Mouse (Mus musculus): ENCODE measurements around the gene Ube2r2.

Gene Ube2r2

DNA sequence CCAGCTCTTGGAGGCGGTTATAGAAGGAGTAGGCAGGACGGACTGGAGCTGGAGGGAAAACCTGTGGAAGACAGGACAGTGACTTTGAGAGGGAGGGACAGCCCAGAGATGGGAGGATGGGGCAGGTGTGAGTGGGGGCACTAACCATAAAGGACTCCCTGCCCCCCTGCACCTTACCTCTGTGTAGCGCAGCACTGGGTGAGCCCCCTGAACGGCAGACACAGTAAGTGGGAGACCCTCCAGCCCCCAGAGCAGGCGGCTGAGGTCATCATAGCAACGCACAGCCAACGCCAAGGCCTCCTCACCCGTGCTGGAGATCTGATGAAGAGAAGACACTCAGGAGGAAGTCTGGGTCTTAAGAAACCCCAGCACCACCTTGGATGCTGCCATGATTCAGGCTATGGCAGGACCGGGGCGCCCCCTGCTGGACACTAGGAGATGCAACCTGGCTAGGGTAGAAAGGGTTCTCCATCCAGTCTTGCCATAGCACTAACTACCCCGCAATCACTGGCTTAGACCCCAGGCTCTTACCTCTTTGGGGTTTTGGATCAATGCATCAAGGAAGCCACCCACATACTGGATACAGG, 16.7 kb upstream of the Ube2r2 start:
- DNase-seq (ENCODE audit: low spot score in 2 of 2), result peak in 1 of 2 experiments; percentile 64

DNA sequence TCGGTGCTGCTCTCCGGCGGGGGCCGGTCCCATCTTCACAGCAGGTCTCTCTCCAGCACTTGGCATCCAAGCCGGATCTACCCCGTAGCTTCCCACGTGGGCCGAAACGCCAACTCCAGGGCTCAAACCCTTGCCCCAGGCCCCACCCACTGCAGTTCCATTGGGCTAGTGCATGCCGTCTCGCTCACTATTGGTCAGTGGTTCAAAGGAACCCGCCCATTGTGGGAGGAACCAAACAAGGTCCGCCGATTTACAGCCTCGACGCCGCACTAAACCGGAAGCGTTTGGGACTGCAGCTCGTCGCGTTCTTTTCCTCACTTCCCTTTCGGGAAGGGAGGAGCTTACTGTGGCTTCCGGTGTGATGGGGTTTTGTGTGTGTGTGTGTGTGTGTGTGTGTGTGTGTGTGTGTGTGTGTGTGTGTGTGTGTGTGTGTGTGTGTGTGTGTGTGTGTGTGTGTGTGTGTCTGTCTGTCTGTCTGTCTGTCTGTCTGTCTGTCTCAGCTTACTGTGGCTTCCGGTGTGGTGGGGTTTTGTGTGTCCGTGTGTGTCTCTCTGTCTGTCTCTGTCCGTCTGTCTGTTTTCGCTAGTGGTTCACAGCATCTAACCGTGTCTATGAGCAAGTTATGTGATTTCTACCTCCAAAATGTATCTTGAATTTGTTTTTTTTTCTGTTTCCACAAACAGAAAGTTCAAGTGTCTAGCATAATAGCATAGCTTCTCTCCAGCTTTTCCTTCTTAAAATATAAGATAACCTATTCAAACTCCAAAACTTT, 11.2 kb upstream of the Ube2r2 start, which contains the start of gene Nol6:
Nol6 (minus strand) TSS at position 276 of the 772 bp plus-strand sequence.
- peak; percentile 87 to 96 for DNase-seq (ENCODE audit: low spot score in 2 of 2)

- peak in 1 of 2 experiments; percentile 34 for DNase-seq (ENCODE audit: low spot score in 2 of 2)
These were observed 6.1 kb upstream of the Ube2r2 start for GRCm38 (mm10) chr4:41129406-41129805.

- no peak for DNase-seq (ENCODE audit: low spot score in 2 of 2)
These were observed 5.7 kb upstream of the Ube2r2 start for GRCm38 (mm10) chr4:41129836-41130235.

DNA sequence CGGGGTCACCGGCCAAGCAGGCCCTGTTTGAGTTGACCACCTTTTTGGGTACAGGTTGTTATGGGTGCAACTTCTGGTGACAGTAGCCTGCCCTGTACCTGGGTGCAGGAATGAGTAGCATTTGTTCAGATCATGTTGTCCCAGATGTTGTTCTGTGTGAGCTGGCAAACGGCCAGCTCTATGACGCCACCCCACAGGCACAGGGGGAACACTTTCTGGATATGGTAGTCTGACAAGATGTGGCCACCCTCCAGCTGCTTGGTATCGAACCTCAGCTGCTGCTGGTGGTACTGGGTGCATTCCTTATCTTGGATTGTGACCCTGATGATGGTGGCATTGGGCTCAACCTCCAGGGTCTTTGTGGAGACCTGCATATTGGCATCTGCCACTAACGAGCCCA, 3.1 kb upstream of the Ube2r2 start:
- no peak for DNase-seq (ENCODE audit: low spot score in 2 of 2)

DNA sequence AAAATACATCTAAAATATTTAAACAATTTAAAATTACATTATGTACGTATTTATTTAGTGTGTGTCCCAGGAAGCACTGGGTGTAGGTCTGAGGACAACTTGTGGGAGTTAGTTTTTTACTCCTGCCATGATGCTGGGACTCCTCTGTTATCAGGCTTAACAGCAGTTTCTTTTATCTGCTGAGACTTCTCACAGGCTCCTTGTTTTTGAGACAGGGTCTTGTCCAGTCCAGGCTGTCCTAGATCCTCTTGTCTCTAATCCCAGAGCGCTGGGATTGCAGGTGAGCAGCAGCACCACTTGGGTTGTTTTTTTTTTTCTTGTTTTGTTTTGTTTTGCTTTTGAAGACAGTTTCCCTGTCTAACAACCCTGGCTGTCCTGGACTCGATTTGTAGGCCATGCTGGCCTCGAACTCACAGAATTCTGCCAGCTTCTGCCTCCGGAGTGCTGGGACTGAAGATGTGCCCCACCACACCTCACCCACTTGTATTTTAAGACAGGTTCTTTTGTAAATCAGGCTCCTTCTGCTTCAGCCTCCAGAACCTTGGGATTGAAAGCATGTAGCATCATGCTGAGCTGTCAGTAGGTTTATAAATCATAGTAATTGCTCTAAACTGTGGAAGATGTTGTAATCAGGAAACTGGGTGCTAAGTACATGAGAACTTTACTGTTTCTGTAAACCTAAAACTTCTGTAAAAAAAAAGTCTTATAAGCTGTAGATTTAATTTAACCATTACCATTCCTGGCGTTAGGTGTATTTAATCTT, 1.8 kb upstream of the Ube2r2 start:
- no peak for DNase-seq (ENCODE audit: low spot score in 2 of 2)

GRCm38 (mm10) chr4:41134935-41135710, 420 bp upstream of the Ube2r2 start:
- DNase-seq (ENCODE audit: low spot score in 2 of 2), result peak; percentile 58 to 80

GRCm38 (mm10) chr4:41136454-41136805, 887 bp downstream of the Ube2r2 start:
- DNase-seq (ENCODE audit: low spot score in 2 of 2), result no peak

GRCm38 (mm10) chr4:41136811-41137210, 1.3 kb downstream of the Ube2r2 start:
- DNase-seq (ENCODE audit: low spot score in 2 of 2), result no peak

DNA sequence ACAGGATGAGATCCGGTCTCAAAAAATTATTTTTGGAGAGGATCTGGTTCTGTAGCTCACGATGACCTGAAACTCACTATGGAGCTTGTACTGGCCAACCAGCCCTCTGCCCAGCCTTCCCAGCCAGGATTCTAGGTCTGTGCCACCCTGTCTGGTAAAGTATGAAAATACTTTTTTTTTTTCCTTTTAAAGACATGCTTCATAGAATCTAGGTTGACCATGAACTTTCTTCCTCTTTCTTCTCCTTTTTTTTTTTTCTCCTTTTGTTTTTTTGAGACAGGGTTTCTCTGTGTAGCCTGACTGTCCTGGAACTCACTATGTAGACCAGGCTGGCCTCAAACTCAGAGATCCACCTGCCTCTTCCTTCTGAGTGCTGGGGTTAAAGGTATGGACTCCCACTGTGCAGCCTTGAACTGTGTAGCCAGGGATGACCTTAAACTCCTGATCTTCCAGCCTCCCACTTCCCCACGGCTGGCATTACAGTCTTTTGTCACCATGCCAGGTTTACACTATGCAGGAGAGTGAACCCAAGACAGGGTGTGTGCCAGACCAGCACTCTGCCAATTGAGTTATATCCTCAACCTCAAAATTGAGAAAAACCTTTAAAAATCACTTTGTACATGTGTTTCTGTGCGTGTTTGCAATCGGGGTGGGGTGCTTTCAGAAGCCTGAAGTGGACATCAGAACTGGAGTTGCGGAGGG, 4.8 kb downstream of the Ube2r2 start:
- no peak for DNase-seq (ENCODE audit: low spot score in 2 of 2)

DNA sequence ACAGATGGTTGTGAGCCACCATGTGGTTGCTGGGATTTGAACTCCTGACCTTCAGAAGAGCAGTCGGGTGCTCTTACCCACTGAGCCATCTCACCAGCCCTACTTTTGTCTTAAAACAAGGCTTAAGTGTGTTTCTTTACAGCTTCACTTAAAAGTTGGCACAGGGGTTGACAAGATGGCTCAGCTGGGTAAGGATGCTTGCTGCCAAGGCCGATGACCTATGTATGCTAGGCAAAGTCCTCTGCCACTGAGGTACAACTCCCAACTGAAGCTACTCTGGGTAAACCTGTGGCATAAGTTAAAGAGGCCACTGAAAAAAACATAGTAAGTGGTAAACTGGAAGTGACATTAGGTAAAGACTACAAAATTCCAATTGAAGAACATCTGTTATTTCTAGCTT, 7.1 kb downstream of the Ube2r2 start:
- DNase-seq (ENCODE audit: low spot score in 2 of 2), result no peak

DNA sequence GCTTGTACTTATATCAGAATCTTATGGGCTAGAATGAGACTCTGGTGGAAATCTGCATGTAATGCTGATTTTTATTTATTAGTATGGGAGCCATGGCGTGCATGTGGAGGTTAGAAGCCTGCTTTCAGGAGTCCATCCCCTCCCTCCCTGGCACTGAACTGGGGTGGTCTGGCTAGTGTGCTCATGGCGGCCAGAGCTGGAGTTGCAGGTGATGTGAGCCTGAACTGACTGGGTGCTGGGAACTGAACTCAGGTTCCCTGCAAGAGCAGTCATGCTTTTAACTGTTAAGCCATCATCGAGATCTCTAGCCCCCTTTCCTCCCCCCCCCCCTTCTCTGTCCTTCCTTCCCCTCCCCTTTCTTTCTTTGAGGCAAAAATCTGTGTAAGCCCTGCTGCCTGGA, 14.3 kb downstream of the Ube2r2 start:
- DNase-seq (ENCODE audit: low spot score in 2 of 2), result no peak

DNA sequence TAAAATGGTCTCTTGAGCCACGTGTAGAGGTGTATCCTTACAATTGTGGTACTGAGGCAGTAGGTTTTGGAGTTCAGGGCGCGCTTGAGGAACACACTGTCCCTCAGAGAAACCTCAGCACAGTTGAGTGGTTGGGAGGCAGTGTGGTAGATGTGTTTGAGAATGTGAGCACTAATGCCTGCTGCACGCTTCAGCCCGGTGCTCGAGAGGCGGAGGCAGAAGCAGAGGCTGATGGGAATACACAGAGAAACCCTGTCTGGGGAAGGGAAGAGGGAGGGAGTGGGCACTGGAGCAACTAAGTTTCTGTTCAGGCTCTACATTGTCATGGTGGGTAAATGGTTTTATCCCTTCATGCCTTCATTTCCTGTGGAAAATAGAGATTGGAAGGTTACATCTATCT, 15.6 kb downstream of the Ube2r2 start:
- DNase-seq (ENCODE audit: low spot score in 2 of 2), result no peak

- DNase-seq (ENCODE audit: low spot score in 2 of 2), result no peak
These were observed 17.6 kb downstream of the Ube2r2 start for GRCm38 (mm10) chr4:41153146-41153545.

DNA sequence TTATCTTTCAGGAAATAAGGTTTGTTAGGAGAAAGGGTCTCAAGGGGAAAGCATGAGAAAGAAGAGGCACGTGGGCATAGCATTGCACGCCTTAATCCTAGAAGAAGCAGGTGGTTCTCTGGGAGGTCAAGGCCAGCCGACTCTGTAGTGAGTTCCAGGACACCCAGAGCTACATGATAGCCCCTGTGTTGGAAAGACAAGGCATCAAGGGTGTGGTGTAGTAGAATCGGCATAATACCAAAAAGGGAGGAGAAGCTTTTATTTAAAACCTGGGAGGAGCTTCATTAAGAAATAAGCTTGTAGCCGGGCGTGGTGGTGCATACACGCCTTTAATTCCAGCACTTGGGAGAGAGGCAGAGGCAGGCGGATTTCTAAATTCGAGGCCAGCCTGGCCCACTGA, 21.4 kb downstream of the Ube2r2 start:
- DNase-seq (ENCODE audit: low spot score in 2 of 2), result no peak

DNA sequence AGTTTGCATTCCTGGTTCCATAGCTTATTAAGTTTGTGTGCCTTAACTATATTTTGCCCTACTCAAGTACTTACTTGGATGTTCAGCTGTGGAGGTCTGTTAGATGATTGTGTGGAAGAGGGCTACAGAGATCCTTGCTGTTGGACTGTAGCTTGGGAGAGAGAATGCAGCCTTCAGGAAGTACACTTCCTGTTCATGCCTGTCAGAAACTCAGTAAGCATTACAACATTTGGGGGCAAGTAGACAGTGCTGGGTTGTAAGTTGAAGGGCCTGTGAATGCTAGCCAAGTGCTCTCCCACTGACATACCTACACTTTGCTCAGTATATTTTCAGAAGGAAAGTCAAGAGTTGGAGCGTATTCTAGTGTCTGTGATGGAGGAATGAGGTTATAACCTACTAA, 22.7 kb downstream of the Ube2r2 start:
- DNase-seq (ENCODE audit: low spot score in 2 of 2), result no peak

DNA sequence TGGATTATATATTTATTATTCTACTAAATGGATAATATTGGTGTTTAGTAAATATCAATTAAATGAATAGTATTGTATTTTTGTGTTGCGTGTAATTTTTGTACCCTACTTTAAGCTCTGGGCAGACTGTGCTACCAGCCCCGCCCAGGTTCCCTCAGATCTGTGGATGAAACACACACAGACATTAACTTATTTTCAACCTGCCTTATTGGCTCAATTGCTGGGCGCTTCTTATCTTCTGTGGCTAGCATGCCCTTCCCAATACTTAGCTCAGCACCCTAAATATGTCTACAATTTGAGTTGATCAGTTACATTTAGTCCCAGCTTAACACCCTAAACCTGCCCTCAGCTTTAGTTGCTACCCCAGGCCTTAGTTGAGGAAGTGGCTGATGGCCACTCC, 25.7 kb downstream of the Ube2r2 start:
- DNase-seq (ENCODE audit: low spot score in 2 of 2), result no peak

DNA sequence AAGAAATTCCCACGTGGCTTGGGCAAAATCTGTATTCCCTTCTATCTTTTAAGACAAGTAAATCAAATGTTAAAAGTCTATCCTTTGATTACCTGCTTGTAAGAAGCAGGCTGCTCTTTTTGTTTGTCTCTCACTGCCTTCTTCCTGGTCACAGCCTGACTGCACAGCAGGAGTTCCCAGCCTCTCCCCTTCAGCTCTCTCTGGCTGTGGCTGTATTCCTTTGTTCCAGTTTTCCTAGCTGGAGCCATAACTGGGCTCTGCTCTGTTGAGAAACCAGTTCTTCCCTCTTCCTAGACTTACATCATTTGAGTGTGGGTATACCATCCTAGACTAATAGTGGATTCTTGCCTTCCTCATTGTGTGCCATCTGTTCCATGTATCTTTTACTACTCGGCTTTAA, 29.4 kb downstream of the Ube2r2 start:
- DNase-seq (ENCODE audit: low spot score in 2 of 2), result no peak

GRCm38 (mm10) chr4:41165693-41166475, 30.3 kb downstream of the Ube2r2 start:
- DNase-seq (ENCODE audit: low spot score in 2 of 2), result peak; percentile 65 to 84

DNA sequence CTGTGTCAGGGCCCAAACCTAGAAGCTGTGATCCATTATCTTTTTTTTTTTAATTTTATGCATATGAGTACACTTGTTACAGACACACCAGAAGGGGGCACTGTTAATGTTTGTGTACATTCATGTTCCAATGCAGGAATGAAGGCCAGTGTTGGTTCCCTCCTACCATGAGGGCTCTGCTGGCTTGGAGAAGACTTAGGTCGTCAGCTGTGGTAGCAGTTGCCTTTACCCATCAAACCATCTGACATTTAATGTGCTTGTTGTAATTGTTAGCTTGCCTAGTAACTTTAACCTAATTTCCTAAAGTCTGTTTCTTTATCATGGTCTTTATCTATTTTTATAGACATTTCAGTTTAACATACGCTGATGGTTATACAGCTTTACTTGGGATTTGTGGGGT, 35.4 kb downstream of the Ube2r2 start:
- DNase-seq (ENCODE audit: low spot score in 2 of 2), result no peak

DNA sequence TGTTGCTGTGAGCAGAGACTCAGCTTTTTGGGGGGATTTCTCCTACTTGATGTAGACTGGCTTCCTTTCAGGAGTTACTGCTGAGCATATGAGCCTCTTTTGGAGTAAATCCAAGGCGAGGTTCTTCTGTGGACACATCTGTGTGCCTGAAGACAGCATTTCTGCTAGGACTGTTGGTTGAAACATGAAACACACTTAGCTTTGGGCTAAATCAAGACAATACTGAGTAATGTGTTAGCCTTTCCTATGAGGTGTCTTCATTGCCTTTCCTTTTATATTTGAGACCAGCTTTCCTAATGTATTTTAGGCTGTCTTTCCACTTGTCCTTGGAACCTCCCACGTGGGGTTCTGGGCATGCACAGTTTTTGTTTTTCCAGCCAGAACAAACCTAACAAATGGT, 39.1 kb downstream of the Ube2r2 start:
- DNase-seq (ENCODE audit: low spot score in 2 of 2), result no peak

Data from cerebellum, postnatal 4 days (tissue).